Mouse (Mus musculus) heart, adult 2 months (tissue): ENCODE results near the gene Sv2c.

Experiments used
- EP300 ChIP-seq: fragments of 200-500 bp; IDR thresholded peaks from 2 replicates; pipeline ENCODE4 v1.6.1; 2011; ENCODE audit warnings: low read depth, low read length, control low read depth; ENCODE audit not compliant: insufficient read depth
- POLR2A ChIP-seq: fragments of 200-500 bp; IDR thresholded peaks from 2 replicates; pipeline ENCODE4 v1.6.1; 2011; ENCODE audit warnings: mild to moderate bottlenecking, low read depth, low read length, control low read depth; ENCODE audit not compliant: insufficient read depth

GRCm38 (mm10) chr13:95922626-95923025 is 209.8 kb downstream of the Sv2c start:
- no peak for TF ChIP-seq POLR2A
- no peak for TF ChIP-seq EP300
